Mouse (Mus musculus) stomach, postnatal 0 days (tissue): Measurements from ENCODE around the gene Mks1. TPM values are rescaled to one million over a fixed set of nuclear protein-coding genes. Genes with fewer than 3 reads are reported as not detected.

Source experiments
- ATAC-seq: fragments of 200-750 bp; cut with Nextera tagmentation; 2 replicates; pipeline ENCODE4 v1.8.0; 2017; ENCODE audit not compliant: low FRiP score, low TSS enrichment
- DNase-seq: peaks from one replicate; pipeline ENCODE4 v3.0.0-alpha.2; 2016; ENCODE audit warnings: low spot score
- H3K27ac ChIP-seq: fragments of 300-500 bp; sonication (generic); replicated peaks from 2 replicates; pipeline ENCODE4 v1.5.1; 2014; ENCODE audit warnings: mild to moderate bottlenecking, control low read depth
- H3K27me3 ChIP-seq: fragments of 300-500 bp; sonication (generic); 2 replicates; pipeline ENCODE4 v1.6.1; 2014; ENCODE audit warnings: low read length; ENCODE audit not compliant: control insufficient read depth, insufficient read depth
- H3K36me3 ChIP-seq: fragments of 300-500 bp; sonication (generic); 2 replicates; pipeline ENCODE4 v1.6.1; 2014; ENCODE audit warnings: low read length, mixed read lengths; ENCODE audit not compliant: control insufficient read depth, insufficient read depth
- H3K4me1 ChIP-seq: fragments of 300-500 bp; sonication (generic); replicated peaks from 2 replicates; pipeline ENCODE4 v1.6.1; 2014; ENCODE audit warnings: antibody characterized with exemption; ENCODE audit not compliant: control insufficient read depth, insufficient read depth
- H3K4me2 ChIP-seq: fragments of 300-500 bp; sonication (generic); replicated peaks from 2 replicates; pipeline ENCODE4 v1.6.1; 2014; ENCODE audit warnings: low read depth, mild to moderate bottlenecking, control low read depth, moderate library complexity
- H3K4me3 ChIP-seq: fragments of 300-500 bp; sonication (generic); 2 replicates; pipeline ENCODE4 v1.5.1; 2014; ENCODE audit warnings: low read depth, low read length, control low read depth
- H3K9ac ChIP-seq: fragments of 300-500 bp; sonication (generic); 2 replicates; pipeline ENCODE4 v1.6.1; 2014; ENCODE audit warnings: mild to moderate bottlenecking, low read length, control low read depth, mixed read lengths
- H3K9me3 ChIP-seq: fragments of 300-500 bp; sonication (generic); 2 replicates; pipeline ENCODE4 v1.6.1; 2016; ENCODE audit warnings: low read length; ENCODE audit not compliant: control insufficient read depth
- CTCF ChIP-seq: IDR thresholded peaks from 2 replicates; pipeline ENCODE4 v1.5.1; 2016; ENCODE audit warnings: antibody characterized with exemption, low read depth, mild to moderate bottlenecking, moderate library complexity
- EP300 ChIP-seq: optimal IDR thresholded peaks from 2 replicates; pipeline ENCODE3; 2016; ENCODE audit warnings: antibody characterized with exemption
- WGBS: fragments of 180-500 bp; shearing (Covaris S2); extraction: QIAGEN DNeasy Blood & Tissue Kit; methylation state at CpG from one replicate; pipeline ENCODE4 v1.1.7; 2014; 5-methylcytosine and 5-hydroxymethylcytosine counted together
- polyA plus RNA-seq: library from polyadenylated mRNA; unstranded; fragments of >200 nt; fragmentation: Nextera tagmentation; extraction: Ambion mirVana; gene quantifications from 2 replicates; pipeline ENCODE4 v1.2.1, GENCODE M21; 2015

The Mks1 gene
- polyA plus RNA-seq, 1 experiment from 2014 or later, result 4.5 TPM

- Histone ChIP-seq H3K9ac (no peak overlapping the region), H3K4me2 (no peak overlapping the region), H3K36me3 (no peaks in the 10 kb centered on the region), H3K27me3 (no peaks in the 10 kb centered on the region), H3K27ac (no peak overlapping the region), H3K9me3 (no peaks in the 10 kb centered on the region), H3K4me1 (no peaks in the 10 kb centered on the region), H3K4me3 (no peak overlapping the region)
- 67% methylated on average over 4 of the region's 4 CpGs for WGBS
- no peak for TF ChIP-seq EP300
- ATAC-seq (no peak), DNase-seq (no peak)
Observed at GRCm38 (mm10) chr11:87881714-87882113, 28.7 kb downstream of the Mks1 start.

- 46% methylated on average over 5 of the region's 5 CpGs for WGBS
- Histone ChIP-seq H3K9ac (no peak overlapping the region), H3K4me2 (no peak overlapping the region), H3K36me3 (no peaks in the 10 kb centered on the region), H3K27me3 (no peaks in the 10 kb centered on the region), H3K9me3 (no peaks in the 10 kb centered on the region), H3K4me1 (no peaks in the 10 kb centered on the region), H3K27ac (no peak overlapping the region), H3K4me3 (no peak overlapping the region)
- TF ChIP-seq CTCF (peak; percentile 72), EP300 (no peak)
- DNase-seq (no peak), ATAC-seq (no peak)
Observed at GRCm38 (mm10) chr11:87883493-87883892, 30.5 kb downstream of the Mks1 start.

GRCm38 (mm10) chr11:87884856-87885255 lies 31.8 kb downstream of the Mks1 start:
- Histone ChIP-seq H3K4me3 (no peak overlapping the region), H3K9me3 (no peaks in the 10 kb centered on the region), H3K27me3 (no peaks in the 10 kb centered on the region), H3K4me2 (no peak overlapping the region), H3K9ac (no peak overlapping the region), H3K27ac (no peak overlapping the region), H3K36me3 (no peaks in the 10 kb centered on the region), H3K4me1 (no peaks in the 10 kb centered on the region)
- DNase-seq, result no peak
- no peak for ATAC-seq
- WGBS, result 72% methylated on average over 5 of the region's 5 CpGs
- no peak for TF ChIP-seq CTCF
- TF ChIP-seq EP300, result no peak

DNA sequence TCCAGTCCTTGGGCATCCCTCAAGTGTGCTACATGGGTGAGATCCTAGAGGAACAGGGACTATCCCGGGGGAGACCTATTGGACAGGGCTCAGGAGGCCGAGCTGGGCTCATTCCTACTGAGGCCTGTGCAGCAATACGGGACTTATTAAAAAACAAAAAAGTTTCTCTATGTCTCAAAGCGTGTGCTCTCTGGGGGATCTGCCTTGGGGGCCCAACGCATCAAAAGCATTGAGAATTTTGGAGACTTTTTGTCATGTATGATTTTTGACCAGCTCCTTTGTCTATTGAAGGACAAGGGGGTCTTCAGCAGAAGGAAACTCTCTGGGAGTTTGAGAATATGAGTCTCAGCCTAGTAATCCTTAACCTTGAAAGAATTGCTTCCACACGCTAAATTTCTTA lies 39.2 kb downstream of the Mks1 start, which contains the start of gene Olfr462:
Gene Olfr462, minus strand, starts transcription at position 101 of the 400 bp plus-strand sequence.
- Histone ChIP-seq H3K4me3 (no peak within 1 kb of the TSS), H3K4me1 (no peaks in the 10 kb centered on the region), H3K9ac (no peak within 1 kb of the TSS), H3K27me3 (no peaks in the 10 kb centered on the region), H3K36me3 (no peaks in the 10 kb centered on the region), H3K4me2 (no peak within 1 kb of the TSS), H3K27ac (no peak within 1 kb of the TSS), H3K9me3 (no peaks in the 10 kb centered on the region)
- WGBS, result 87% methylated on average over 6 of the region's 6 CpGs
- no peak for TF ChIP-seq CTCF
- TF ChIP-seq EP300, result no peak
- ATAC-seq, result no peak
- DNase-seq, result no peak

DNA sequence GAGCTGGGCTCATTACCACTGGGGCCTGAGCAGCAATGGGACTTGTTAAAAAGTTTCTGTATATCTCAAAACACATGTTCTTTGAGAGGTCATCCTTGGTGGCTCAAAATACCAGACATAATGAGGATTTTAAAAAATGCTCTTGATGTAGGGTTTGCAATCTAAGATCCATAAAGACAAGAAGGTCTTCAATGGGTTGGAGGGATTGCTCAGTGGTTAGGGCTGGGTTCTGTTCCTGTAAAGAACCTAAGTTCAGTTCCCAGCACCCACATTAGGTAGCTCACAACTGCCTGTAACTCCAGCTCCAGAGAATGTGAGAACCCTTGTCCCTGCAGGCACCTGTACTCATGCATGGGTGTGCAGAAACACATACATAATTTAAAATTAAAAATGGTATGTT lies 44.3 kb downstream of the Mks1 start, which contains the start of gene Olfr463:
Gene Olfr463, minus strand, starts transcription at position 101 of the 400 bp plus-strand sequence.
- no peaks in the 10 kb centered on the region for H3K4me1 ChIP-seq

GRCm38 (mm10) chr11:87904331-87904730 lies 51.3 kb downstream of the Mks1 start:
- no peak overlapping the region for H3K4me3 ChIP-seq
- H3K9ac ChIP-seq, result no peak overlapping the region
- no peaks in the 10 kb centered on the region for H3K36me3 ChIP-seq
- DNase-seq (no peak), ATAC-seq (no peak)
- H3K27ac ChIP-seq, result no peak overlapping the region
- WGBS, result 80% methylated on average over 3 of the region's 3 CpGs
- H3K4me2 ChIP-seq, result no peak overlapping the region
- H3K9me3 ChIP-seq, result no peaks in the 10 kb centered on the region
- TF ChIP-seq CTCF (no peak), EP300 (no peak)
- H3K27me3 ChIP-seq, result no peaks in the 10 kb centered on the region
- H3K4me1 ChIP-seq, result no peaks in the 10 kb centered on the region

More for the DNA sequence above, 44.3 kb downstream of the Mks1 start, which contains the start of gene Olfr463:
- no peak for ATAC-seq
- no peak within 1 kb of the TSS for H3K9ac ChIP-seq
- H3K4me2 ChIP-seq, result no peak within 1 kb of the TSS
- TF ChIP-seq EP300 (no peak), CTCF (no peak)
- DNase-seq, result no peak
- H3K27ac ChIP-seq, result no peak within 1 kb of the TSS
- H3K36me3 ChIP-seq, result no peaks in the 10 kb centered on the region
- H3K4me3 ChIP-seq, result no peak within 1 kb of the TSS
- no peaks in the 10 kb centered on the region for H3K27me3 ChIP-seq
- no peaks in the 10 kb centered on the region for H3K9me3 ChIP-seq

Other genes with a start within 250 kb of the Mks1 start
- 0.12 TPM in 1 of 2 replicates, not detected in the other for gene Hsf5, start 236.1 kb upstream of the Mks1 start, polyA plus RNA-seq
- gene Rnf43, start 190.5 kb upstream of the Mks1 start, polyA plus RNA-seq, result 6.6 and 7.4 TPM in 2 replicates
- 119 and 121 TPM in 2 replicates for gene Supt4a, start 115.7 kb upstream of the Mks1 start, polyA plus RNA-seq
- gene Tspoap1, start 92.7 kb upstream of the Mks1 start, polyA plus RNA-seq, result 0.56 and 0.70 TPM in 2 replicates
- gene Mpo, start 59.6 kb upstream of the Mks1 start, polyA plus RNA-seq, result 0.52 and 0.74 TPM in 2 replicates
- gene Lpo, start 24.9 kb upstream of the Mks1 start, polyA plus RNA-seq, result 0.41 and 0.69 TPM in 2 replicates
- gene Epx, start 22.3 kb downstream of the Mks1 start, polyA plus RNA-seq, result 0.10 and 0.12 TPM in 2 replicates
- gene Olfr462, start 39.1 kb downstream of the Mks1 start, polyA plus RNA-seq, result 0.06 TPM in 1 of 2 replicates, not detected in the other
- gene Olfr463, start 44.2 kb downstream of the Mks1 start, polyA plus RNA-seq, result not detected in 2 replicates
- gene Olfr464, start 67.8 kb downstream of the Mks1 start, polyA plus RNA-seq, result not detected in 2 replicates
- 14.7 and 14.8 TPM in 2 replicates for gene Dynll2, start 134.3 kb downstream of the Mks1 start, polyA plus RNA-seq
- gene Srsf1, start 194.2 kb downstream of the Mks1 start, polyA plus RNA-seq, result 88.1 and 97.5 TPM in 2 replicates
- 15.9 and 18.1 TPM in 2 replicates for gene Vezf1, start 215.1 kb downstream of the Mks1 start, polyA plus RNA-seq
- 12.8 and 13.7 TPM in 2 replicates for gene Cuedc1, start 244.8 kb downstream of the Mks1 start, polyA plus RNA-seq